ENCODE assay signal across 25 mouse cellular contexts in genomic region chr2:118034026-118034425, GRCm38 (mm10).
A peak's percentile ranks its signal among the peaks of the same experiment; 100 is the strongest.
DNase-seq lines count a peak whose midpoint lies in the region; ATAC-seq and TF ChIP-seq lines count a peak whose summit lies in the region.
"Had no signal": no experiment of that assay in that cellular context is flagged by ENCODE, and none has a peak within 500 bp of the region (broad histone marks: within the 10 kb centered on the region; RNA-seq: fewer than 3 reads in every experiment).

No protein-coding gene starts in this region.

- TF ChIP-seq POLR2A in limb, embryonic 14.5 days (IDR thresholded peaks at IDR 0.05; ENCODE audit: borderline replicate concordance, extremely low read depth, insufficient read depth, insufficient read length) = no peak

- ATAC-seq in limb, embryonic 14.5 days (ENCODE audit: low FRiP score, low read depth) = no peak
- ATAC-seq: forebrain, embryonic 14.5 days; forebrain, postnatal 0 days; hindbrain, embryonic 16.5 days; intestine, embryonic 16.5 days had no signal

- WGBS in limb, embryonic 14.5 days = 74% methylated on average over 3 of the region's 3 CpGs
- WGBS in limb, embryonic 10.5 days = 94% methylated on average over 3 of the region's 3 CpGs

- no peaks in the 10 kb centered on the region for H3K36me3 ChIP-seq in limb, embryonic 14.5 days (ENCODE audit: control insufficient read depth, insufficient read depth, low read length)
- H3K36me3 ChIP-seq in limb, embryonic 10.5 days = no peaks in the 10 kb centered on the region
- H3K36me3 ChIP-seq: embryonic facial prominence, embryonic 15.5 days; G1E; heart, embryonic 10.5 days; heart, embryonic 13.5 days; hindbrain, embryonic 12.5 days had no signal

- no peak overlapping the region for H3K27ac ChIP-seq in limb, embryonic 14.5 days (replicated peaks; ENCODE audit: low read depth, low read length)
- no peak overlapping the region for H3K27ac ChIP-seq in limb, embryonic 10.5 days
- H3K27ac ChIP-seq: embryonic facial prominence, embryonic 15.5 days; heart, adult 2 months; heart, embryonic 10.5 days; heart, embryonic 13.5 days; hindbrain, embryonic 12.5 days had no signal

- H3K27me3 ChIP-seq in limb, embryonic 14.5 days (ENCODE audit: control insufficient read depth, insufficient read depth, low read length) = no peaks in the 10 kb centered on the region
- no peaks in the 10 kb centered on the region for H3K27me3 ChIP-seq in limb, embryonic 10.5 days (ENCODE audit: low read depth, poor library complexity, severe bottlenecking)
- H3K27me3 ChIP-seq: CH12.LX; embryonic facial prominence, embryonic 15.5 days; heart, embryonic 13.5 days; hindbrain, embryonic 12.5 days had no signal

- H3K4me3 ChIP-seq in limb, embryonic 14.5 days (replicated peaks; ENCODE audit: low read length) = no peak overlapping the region
- no peak overlapping the region for H3K4me3 ChIP-seq in limb, embryonic 10.5 days
- H3K4me3 ChIP-seq: embryonic facial prominence, embryonic 15.5 days; heart, adult 2 months; heart, embryonic 10.5 days; heart, embryonic 13.5 days; hindbrain, embryonic 12.5 days had no signal

- no peak overlapping the region for H3K9ac ChIP-seq in limb, embryonic 14.5 days (ENCODE audit: low read depth, low read length, severe bottlenecking)
- H3K9ac ChIP-seq: embryonic facial prominence, embryonic 15.5 days; forebrain, postnatal 0 days; heart, embryonic 13.5 days; hindbrain, embryonic 12.5 days had no signal

- no peaks in the 10 kb centered on the region for H3K9me3 ChIP-seq in limb, embryonic 14.5 days (ENCODE audit: control insufficient read depth, low read length)
- H3K9me3 ChIP-seq in limb, embryonic 10.5 days (replicated peaks) = no peaks in the 10 kb centered on the region
- H3K9me3 ChIP-seq: embryonic facial prominence, embryonic 15.5 days; heart, embryonic 10.5 days; heart, embryonic 13.5 days; hindbrain, embryonic 12.5 days had no signal

- H3K4me2 ChIP-seq in limb, embryonic 14.5 days (replicated peaks; ENCODE audit: low read depth, low read length, severe bottlenecking) = no peak overlapping the region
- H3K4me2 ChIP-seq: embryonic facial prominence, embryonic 15.5 days; heart, embryonic 13.5 days; hindbrain, embryonic 12.5 days had no signal

- no peaks in the 10 kb centered on the region; the same call in 1 of the 2 replicates for H3K4me1 ChIP-seq in limb, embryonic 14.5 days (ENCODE audit: control insufficient read depth, insufficient read depth, low read length)
- H3K4me1 ChIP-seq in limb, embryonic 10.5 days = no peaks in the 10 kb centered on the region
- H3K4me1 ChIP-seq: heart, embryonic 10.5 days; hindbrain, embryonic 12.5 days had no signal

- DNase-seq in gastrocnemius, adult 18-20 months (ENCODE audit: low spot score) = peak; percentile 48
- DNase-seq in gastrocnemius, postnatal 4 days (ENCODE audit: low spot score in 2 of 2) = no peak
- DNase-seq in limb, embryonic 14.5 days (ENCODE audit: low spot score) = peak; percentile 58
- DNase-seq in limb, embryonic 10.5 days (ENCODE audit: low spot score) = no peak
- DNase-seq in skeletal muscle tissue, adult 2 months (ENCODE audit: low read depth, low spot score) = peak; percentile 53
- DNase-seq in MN1 (ENCODE audit: low spot score) = no peak
- DNase-seq: B cell, adult 2 months; cerebellum, adult 11-12 months; cerebellum, adult 8-10 months; cerebellum, postnatal 10 days; cerebellum, postnatal 36 days; embryo, embryonic 11 days; forebrain, postnatal 0 days; gastrocnemius, postnatal 14 days; heart, adult 2 months; kidney, adult 18-20 months had no signal

Comparison
In these comparisons a context has a peak if more than half of its experiments do, and no peak if none do; other contexts are left out.
1. DNase-seq: peak in gastrocnemius, adult 18-20 months (single experiment), limb, embryonic 14.5 days (single experiment) and skeletal muscle tissue, adult 2 months (single experiment); none in gastrocnemius, postnatal 4 days (0 of 2), limb, embryonic 10.5 days (single experiment) and MN1 (single experiment).